Mouse (Mus musculus): ENCODE data around the gene Rbpms2. TPM values are rescaled to one million over a fixed set of nuclear protein-coding genes. Genes with fewer than 3 reads are reported as not detected.

Rbpms2 gene
- polyA plus RNA-seq, 1 experiment from 2014 or later = 4.2 TPM

DNA sequence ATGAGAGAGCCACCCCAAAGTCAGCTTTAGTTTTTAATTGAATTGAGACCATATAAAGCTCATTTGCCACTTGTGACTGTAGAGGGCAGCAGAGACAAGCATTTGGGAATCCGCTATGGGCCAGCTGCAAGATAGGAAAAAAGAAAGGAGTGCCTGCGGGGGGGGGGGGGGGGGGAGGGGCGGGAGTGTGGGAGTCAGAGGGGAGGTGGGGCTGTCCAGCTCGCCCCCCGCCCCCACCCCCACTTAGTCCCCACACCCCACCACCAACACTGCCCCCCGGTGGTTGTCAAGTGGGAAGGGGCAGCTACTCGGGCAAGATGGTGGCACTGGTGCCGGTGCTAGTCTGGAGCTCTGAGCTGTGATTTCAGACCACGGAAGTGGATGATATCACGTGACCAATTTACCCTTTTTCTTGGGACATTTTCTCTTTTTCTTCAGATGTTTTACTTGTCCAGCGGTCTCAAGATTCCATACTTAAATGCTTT, 30.6 kb upstream of the Rbpms2 start:
- H3K9ac ChIP-seq = no peak overlapping the region
- no peaks in the 10 kb centered on the region for H3K9me3 ChIP-seq (replicated peaks)
- no peaks in the 10 kb centered on the region for H3K4me1 ChIP-seq
- ATAC-seq = no peak
- H3K4me3 ChIP-seq = no peak overlapping the region
- H3K27ac ChIP-seq = no peak overlapping the region
- no peaks in the 10 kb centered on the region for H3K27me3 ChIP-seq
- 59% methylated on average over 7 of the region's 11 CpGs for WGBS
- peaks cover 22% of the 10 kb centered on the region for H3K36me3 ChIP-seq (ENCODE audit: poor library complexity, severe bottlenecking)
- no peak overlapping the region for H3K4me2 ChIP-seq

DNA sequence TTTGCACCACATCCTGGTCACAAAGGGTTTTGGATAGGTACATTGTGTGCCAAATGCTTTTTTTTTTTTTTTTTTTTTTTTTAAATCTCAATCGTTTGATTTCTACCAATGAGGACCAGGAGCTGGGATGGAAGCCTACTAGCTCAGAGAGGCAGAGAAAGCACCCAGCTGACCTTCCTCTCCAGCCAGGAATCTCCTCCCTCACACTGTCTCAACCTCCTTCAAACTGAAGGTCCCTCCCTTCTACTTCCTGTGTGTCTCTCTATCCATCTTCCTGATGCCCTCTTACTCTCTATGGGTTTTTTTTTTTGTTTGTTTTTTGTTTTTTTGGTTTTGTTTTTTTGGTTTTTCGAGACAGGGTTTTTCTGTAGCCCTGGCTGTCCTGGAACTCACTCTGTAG, 28.5 kb upstream of the Rbpms2 start:
- Histone ChIP-seq H3K9me3 (replicated peaks) (no peaks in the 10 kb centered on the region), H3K36me3 (ENCODE audit: poor library complexity, severe bottlenecking) (peaks cover under 1% of the 10 kb centered on the region; the same call in 1 of the 2 replicates), H3K4me3 (no peak overlapping the region), H3K27ac (no peak overlapping the region), H3K27me3 (no peaks in the 10 kb centered on the region), H3K4me1 (no peaks in the 10 kb centered on the region), H3K9ac (no peak overlapping the region), H3K4me2 (no peak overlapping the region)
- ATAC-seq = no peak
- WGBS = 70% methylated on average over 2 of the region's 2 CpGs

DNA sequence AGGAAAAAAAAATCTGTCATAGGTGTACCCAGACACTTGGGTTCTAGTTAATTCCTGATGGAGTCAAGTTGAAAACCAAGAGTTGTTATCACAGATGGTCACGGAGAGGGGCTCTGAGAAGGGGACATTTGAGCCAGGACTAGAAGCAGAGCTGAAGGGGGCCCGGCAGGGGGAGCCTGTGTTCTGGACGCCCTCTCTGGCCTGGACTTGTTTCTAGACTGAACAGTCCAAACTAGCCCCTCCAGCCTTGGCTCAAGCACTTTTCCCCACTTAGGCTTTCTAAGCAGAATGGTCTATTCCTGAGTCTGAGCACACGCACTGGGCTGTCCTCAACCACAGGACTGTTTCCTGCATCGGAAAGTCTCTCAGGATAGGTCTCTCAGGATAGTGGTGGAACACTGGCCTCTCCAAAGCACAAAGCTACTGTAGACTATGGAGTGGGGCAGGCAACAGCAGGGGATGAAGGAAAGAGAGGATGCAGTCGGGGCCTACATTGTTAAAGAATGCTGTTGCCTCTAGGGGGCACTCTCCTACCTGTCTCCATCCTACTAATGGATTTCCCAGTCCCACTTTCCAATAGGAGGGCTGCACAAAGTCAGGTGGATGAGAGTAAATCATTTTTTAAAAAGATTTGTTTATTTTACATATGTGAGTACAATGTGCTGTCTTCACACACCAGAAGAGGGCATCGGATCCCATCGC, 25.9 kb upstream of the Rbpms2 start:
- H3K27ac ChIP-seq = no peak overlapping the region
- no peaks in the 10 kb centered on the region for H3K9me3 ChIP-seq (replicated peaks)
- WGBS = 54% methylated on average over 8 of the region's 8 CpGs
- no peaks in the 10 kb centered on the region for H3K27me3 ChIP-seq
- H3K9ac ChIP-seq = no peak overlapping the region
- ATAC-seq = no peak
- no peaks in the 10 kb centered on the region for H3K36me3 ChIP-seq (ENCODE audit: poor library complexity, severe bottlenecking)
- H3K4me3 ChIP-seq = no peak overlapping the region
- no peak overlapping the region for H3K4me2 ChIP-seq
- H3K4me1 ChIP-seq = no peaks in the 10 kb centered on the region

DNA sequence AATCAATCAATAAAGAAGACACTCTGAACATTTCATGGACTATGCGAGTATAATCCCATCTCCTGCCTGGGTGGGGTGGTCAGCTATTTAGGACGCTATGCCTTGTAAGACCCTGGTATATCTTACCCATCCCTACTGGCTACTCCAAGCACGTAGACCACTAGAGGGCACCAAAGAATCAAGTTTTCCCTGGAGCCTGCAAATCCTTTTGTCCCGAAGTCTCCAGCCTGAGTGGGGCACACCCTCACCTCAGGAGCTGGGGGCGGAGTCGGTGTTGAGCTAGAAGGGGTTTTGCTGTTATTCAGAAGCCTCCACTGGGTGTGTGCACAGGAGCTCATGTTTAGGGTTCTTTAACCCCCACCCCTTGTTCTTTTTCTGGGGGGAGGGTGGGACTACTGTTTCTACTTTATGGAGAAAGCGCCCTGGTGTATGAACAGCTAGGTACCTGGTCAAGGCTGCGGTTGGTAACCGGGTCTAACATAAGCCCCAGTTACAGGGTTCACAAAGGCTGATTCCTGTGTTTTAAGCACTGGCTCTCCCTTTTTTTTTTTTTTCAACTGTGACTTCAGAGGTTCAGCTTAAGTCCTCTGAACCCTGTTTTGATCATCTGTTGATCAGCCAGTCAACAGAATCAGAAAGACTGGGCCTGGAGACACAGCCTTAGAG, 23.8 kb upstream of the Rbpms2 start:
- Histone ChIP-seq H3K9ac (peak overlapping the region; percentile 31; the same call in 1 of the 2 replicates), H3K27me3 (no peaks in the 10 kb centered on the region), H3K36me3 (ENCODE audit: poor library complexity, severe bottlenecking) (no peaks in the 10 kb centered on the region), H3K27ac (no peak overlapping the region), H3K4me1 (no peaks in the 10 kb centered on the region), H3K4me3 (no peak overlapping the region), H3K9me3 (replicated peaks) (no peaks in the 10 kb centered on the region), H3K4me2 (peak overlapping the region; percentile 53)
- peak; percentile 94 for ATAC-seq
- 6% methylated on average over 9 of the region's 9 CpGs for WGBS

DNA sequence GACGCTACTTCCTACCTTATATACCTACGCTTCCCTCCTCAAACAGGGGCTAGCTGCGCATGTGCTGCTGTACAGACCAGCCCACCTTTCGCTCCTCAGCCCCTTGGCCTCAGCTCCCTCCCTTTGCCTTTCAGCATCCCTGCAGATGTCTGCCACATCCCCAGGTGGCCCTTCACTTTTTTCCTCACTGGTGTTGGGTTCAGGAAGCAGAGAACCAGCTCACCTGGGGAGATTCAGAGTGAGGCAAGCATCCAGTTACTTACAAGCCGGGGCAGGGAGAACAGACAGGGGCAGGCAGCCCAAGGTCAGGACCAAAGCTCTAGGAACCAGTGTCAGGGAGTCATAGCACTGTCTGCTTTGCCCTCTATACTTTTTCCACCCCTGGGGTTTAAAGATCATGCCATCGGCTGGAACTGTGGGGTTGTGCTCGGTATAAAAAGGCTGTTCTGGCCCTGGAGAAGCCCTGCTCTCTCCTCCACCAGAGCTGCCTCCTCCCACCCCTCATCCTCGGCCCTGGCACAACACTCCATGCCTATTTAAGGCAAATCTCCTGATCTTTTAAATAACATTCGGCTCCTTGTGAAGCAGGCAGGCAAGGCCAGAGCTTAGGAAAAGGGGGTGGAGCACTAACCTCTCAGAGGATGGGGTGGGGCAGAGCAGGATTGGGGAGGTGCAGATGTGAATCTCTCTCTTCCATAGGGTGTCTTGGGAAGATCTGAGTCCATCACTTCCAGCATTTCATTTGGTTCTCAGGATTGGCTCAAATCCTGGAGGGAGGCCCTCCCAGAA, 22.9 kb upstream of the Rbpms2 start:
- no peaks in the 10 kb centered on the region for H3K9me3 ChIP-seq (replicated peaks)

DNA sequence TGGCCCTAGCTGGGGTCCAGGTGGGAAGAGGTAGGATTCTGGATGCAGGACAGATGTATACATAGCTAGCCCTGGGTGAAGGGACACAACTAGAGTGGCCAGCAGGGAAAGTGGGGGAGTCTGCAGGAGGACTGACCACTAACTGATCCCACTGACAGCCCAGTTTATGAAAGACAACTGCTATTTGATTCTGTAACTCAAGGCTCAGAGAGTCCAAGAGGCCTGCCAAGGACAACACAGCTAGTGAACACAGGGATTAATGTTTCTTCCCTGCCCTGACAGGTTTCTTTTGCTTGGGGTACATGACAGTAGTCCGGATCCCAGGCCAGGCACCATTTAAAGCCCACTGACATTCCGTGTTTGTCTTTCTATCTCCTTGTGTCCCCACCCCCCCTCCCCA, 22.3 kb upstream of the Rbpms2 start:
- no peak for ATAC-seq

More for the DNA sequence above, 22.9 kb upstream of the Rbpms2 start:
- H3K4me3 ChIP-seq = no peak overlapping the region
- no peak overlapping the region for H3K27ac ChIP-seq
- 25% methylated on average over 9 of the region's 9 CpGs for whole genome bisulfite sequencing
- ATAC-seq = no peak
- H3K4me2 ChIP-seq = no peak overlapping the region
- H3K4me1 ChIP-seq = no peaks in the 10 kb centered on the region
- no peak overlapping the region for H3K9ac ChIP-seq
- no peaks in the 10 kb centered on the region for H3K27me3 ChIP-seq
- H3K36me3 ChIP-seq (ENCODE audit: poor library complexity, severe bottlenecking) = no peaks in the 10 kb centered on the region

DNA sequence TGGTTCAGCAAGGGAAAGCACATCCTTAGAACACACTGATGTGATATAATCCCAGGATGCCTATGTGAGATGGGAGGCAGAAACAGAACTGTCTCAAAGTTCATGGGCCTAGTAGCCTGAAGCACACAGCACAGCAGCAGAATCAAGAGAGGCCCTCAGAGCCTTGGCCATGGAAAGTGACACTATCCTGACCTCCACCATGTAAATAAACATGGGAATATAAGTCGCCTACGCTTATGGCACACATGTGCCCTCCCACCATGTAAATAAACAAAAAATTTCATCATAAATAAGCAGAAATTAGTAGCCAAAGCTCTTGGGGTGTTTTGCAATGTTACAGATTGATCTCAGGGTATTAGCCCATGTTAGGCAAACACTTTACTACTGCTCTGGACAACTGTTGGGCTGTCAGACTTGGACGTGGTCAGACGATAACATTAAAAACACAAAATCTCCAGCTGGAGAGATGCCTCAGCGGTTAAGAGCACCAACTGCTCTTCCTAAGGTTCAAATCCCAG, 17.4 kb upstream of the Rbpms2 start:
- Histone ChIP-seq H3K4me3 (no peak overlapping the region), H3K9me3 (replicated peaks) (no peaks in the 10 kb centered on the region), H3K27me3 (no peaks in the 10 kb centered on the region), H3K27ac (no peak overlapping the region), H3K4me2 (no peak overlapping the region), H3K36me3 (ENCODE audit: poor library complexity, severe bottlenecking) (no peaks in the 10 kb centered on the region), H3K9ac (no peak overlapping the region), H3K4me1 (no peaks in the 10 kb centered on the region)
- ATAC-seq = no peak
- 92% methylated on average over 5 of the region's 5 CpGs for WGBS

More for the DNA sequence above, 22.3 kb upstream of the Rbpms2 start:
- Histone ChIP-seq H3K36me3 (ENCODE audit: poor library complexity, severe bottlenecking) (no peaks in the 10 kb centered on the region), H3K4me3 (no peak overlapping the region), H3K9ac (no peak overlapping the region), H3K4me1 (no peaks in the 10 kb centered on the region), H3K9me3 (replicated peaks) (no peaks in the 10 kb centered on the region), H3K27ac (no peak overlapping the region), H3K4me2 (no peak overlapping the region), H3K27me3 (no peaks in the 10 kb centered on the region)
- 57% methylated on average over 2 of the region's 2 CpGs for WGBS

DNA sequence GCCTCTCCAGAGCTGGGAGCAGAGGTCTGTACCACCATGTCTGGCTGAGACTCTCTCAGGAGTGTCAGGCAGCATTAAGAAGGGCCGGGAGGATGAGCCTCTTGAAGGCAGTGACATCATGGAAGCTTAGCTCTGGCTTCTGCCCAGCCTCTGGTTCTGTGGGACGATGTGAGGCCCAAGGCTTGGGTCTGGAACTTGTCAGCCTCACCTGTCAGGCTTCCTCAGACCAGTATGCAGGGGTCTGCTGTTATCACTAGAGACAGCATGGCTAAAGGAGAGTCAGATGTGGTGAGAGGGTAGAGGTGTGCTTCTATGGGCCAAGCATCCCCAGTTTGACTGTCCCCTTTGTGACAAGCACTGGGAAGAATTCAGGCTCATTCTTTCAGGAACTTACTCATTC, 16.4 kb upstream of the Rbpms2 start:
- ATAC-seq = no peak
- no peaks in the 10 kb centered on the region for H3K36me3 ChIP-seq (ENCODE audit: poor library complexity, severe bottlenecking)
- no peak overlapping the region for H3K4me3 ChIP-seq
- H3K27ac ChIP-seq = no peak overlapping the region
- WGBS = 59% methylated on average over 2 of the region's 2 CpGs
- no peaks in the 10 kb centered on the region for H3K9me3 ChIP-seq (replicated peaks)
- H3K4me2 ChIP-seq = no peak overlapping the region
- H3K27me3 ChIP-seq = no peaks in the 10 kb centered on the region
- no peak overlapping the region for H3K9ac ChIP-seq
- H3K4me1 ChIP-seq = no peaks in the 10 kb centered on the region

DNA sequence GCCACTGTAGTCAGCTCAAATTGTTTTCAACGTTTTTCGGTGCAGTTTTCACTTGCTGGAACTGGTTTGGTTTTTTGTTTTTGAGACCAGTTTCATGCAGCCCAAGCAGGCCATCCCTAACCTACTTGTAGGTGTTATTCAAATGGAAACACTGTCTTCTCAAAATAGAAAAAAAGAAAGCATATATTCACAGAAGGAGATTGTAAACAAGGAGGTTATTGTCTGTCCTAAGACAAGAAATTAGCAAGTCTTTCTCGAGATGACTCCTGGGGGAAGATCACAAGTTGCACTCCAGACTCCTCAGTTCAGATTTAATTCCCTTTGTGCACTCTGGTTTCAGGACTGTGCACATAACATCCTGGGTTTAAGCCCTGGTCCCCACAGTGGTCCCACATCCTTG, 10.1 kb upstream of the Rbpms2 start:
- Histone ChIP-seq H3K36me3 (ENCODE audit: poor library complexity, severe bottlenecking) (no peaks in the 10 kb centered on the region), H3K27ac (no peak overlapping the region), H3K9me3 (replicated peaks) (no peaks in the 10 kb centered on the region), H3K9ac (no peak overlapping the region), H3K4me1 (no peaks in the 10 kb centered on the region), H3K4me3 (no peak overlapping the region), H3K4me2 (no peak overlapping the region), H3K27me3 (no peaks in the 10 kb centered on the region)
- WGBS = 56% methylated on average over 3 of the region's 3 CpGs
- no peak for ATAC-seq

DNA sequence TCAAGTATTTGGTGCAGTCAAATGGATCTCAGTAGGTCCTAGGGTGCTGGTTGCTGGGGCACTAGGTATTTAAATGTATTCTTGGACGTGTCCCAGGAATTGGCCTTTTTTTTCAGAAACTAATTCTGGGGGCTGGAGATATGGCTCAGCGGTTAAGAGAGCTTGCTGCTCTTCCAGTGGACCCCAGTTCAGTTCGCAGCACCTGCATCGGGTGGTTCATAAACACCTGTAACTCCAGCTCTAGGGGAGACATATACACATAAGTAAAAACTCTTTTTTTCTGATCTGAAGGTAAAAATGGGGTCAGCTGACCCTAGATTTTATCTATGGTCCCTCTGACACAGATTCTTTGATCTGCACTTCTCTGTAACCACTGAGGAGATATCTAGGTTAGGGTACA, 8.3 kb upstream of the Rbpms2 start:
- Histone ChIP-seq H3K27ac (no peak overlapping the region), H3K4me1 (no peaks in the 10 kb centered on the region), H3K4me3 (no peak overlapping the region), H3K36me3 (ENCODE audit: poor library complexity, severe bottlenecking) (no peaks in the 10 kb centered on the region), H3K4me2 (no peak overlapping the region), H3K27me3 (no peaks in the 10 kb centered on the region; the same call in 1 of the 2 replicates), H3K9me3 (replicated peaks) (no peaks in the 10 kb centered on the region), H3K9ac (no peak overlapping the region)
- no peak for ATAC-seq
- 93% methylated on average over 4 of the region's 4 CpGs for WGBS

DNA sequence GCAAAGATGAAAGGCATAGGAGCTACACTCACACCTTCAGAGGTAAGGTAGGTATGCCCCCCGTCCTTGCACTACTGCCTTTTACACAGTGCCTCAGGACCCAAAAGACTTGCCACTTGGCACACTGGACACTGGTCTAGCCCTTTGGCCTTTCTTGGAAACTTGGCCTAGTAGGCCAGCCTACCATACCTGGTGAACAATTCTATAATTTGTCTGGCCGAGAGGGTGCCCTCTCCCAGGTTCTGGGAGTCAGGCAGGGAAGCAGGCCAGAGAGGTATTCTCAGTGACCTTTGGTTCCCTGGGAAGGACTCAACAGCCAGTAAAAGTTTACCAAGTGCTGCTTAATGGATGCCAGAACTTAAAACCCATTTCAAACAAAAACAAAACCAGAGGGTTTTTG, 7.8 kb upstream of the Rbpms2 start:
- ATAC-seq = no peak
- Histone ChIP-seq H3K4me3 (no peak overlapping the region), H3K36me3 (ENCODE audit: poor library complexity, severe bottlenecking) (no peaks in the 10 kb centered on the region), H3K4me1 (no peaks in the 10 kb centered on the region), H3K27me3 (peaks cover 4% of the 10 kb centered on the region; the same call in 1 of the 2 replicates), H3K9ac (no peak overlapping the region), H3K9me3 (replicated peaks) (no peaks in the 10 kb centered on the region), H3K27ac (no peak overlapping the region), H3K4me2 (no peak overlapping the region)
- 89% methylated on average over 2 of the region's 2 CpGs for WGBS

DNA sequence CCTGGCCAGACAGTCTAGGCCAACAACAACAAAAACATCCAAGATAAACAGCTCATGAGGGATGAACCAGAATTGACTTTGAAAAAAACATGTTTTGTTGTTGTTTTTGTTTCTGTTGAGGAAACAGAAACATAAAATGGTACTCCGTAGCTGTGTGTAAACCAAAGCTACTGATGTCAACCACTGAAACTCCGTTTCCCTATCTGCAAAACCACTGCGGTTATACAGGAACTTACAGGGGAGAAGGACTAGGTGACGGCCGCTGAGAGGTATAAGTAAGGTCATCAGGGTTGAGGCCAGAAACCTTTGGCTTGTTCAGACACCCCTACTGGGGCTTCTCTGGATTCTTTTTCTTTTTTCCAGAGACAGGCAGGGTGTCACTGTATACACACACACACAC, 6.6 kb upstream of the Rbpms2 start:
- ATAC-seq = no peak
- no peak overlapping the region for H3K4me2 ChIP-seq
- 94% methylated on average over 5 of the region's 5 CpGs for WGBS
- H3K27me3 ChIP-seq = peaks cover 13% of the 10 kb centered on the region
- no peaks in the 10 kb centered on the region for H3K4me1 ChIP-seq
- H3K27ac ChIP-seq = no peak overlapping the region
- no peak overlapping the region for H3K4me3 ChIP-seq
- H3K9ac ChIP-seq = no peak overlapping the region
- no peaks in the 10 kb centered on the region for H3K36me3 ChIP-seq (ENCODE audit: poor library complexity, severe bottlenecking)
- H3K9me3 ChIP-seq (replicated peaks) = no peaks in the 10 kb centered on the region
